Mouse (Mus musculus): ENCODE measurements around the gene Trpm5. TPM values are rescaled to one million over a fixed set of nuclear protein-coding genes. Genes with fewer than 3 reads are reported as not detected.

Gene Trpm5
- polyA plus RNA-seq, 1 experiment from 2014 or later = 4.4 TPM

DNA sequence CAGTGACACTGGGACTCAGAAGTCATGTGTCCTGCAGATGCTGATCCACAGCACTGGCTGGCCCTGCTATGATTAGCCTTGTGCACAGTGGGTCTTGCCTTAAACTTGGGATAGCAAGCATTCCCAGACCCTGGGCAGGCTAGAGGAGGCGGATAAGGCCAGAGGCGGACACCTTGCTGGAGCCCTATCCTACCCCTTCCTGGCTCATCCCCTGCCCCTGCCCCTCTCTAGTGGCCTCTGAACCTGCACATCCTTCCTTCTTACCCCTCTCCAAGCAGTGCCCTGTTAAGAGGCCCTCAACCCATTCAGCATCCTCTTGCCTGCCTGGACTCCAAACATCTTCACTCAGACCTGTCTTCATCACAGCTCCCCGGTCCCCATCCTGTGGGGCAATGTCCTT lies 53.9 kb downstream of the Trpm5 start:
- Histone ChIP-seq H3K36me3 (ENCODE audit: control insufficient read depth, insufficient read depth, low read length) (no peaks in the 10 kb centered on the region), H3K27ac (replicated peaks in 1 of 2; ENCODE audit: control insufficient read depth in 1 of 2, insufficient read depth in 1 of 2, low read depth in 2 of 2, low read length in 2 of 2) (no peak overlapping the region), H3K4me1 (ENCODE audit: control insufficient read depth in 2 of 2, insufficient read depth in 2 of 2, low read length in 2 of 2) (peaks cover 22 to 29% of the 10 kb centered on the region in 2 experiments), H3K27me3 (ENCODE audit: control insufficient read depth, insufficient read depth, low read length) (no peaks in the 10 kb centered on the region), H3K4me3 (ENCODE audit: control insufficient read depth in 1 of 2, insufficient read depth in 1 of 2, low read depth in 1 of 2, low read length in 2 of 2) (no peak overlapping the region), H3K9me3 (ENCODE audit: control insufficient read depth, low read length) (0 out of 2 replicates have a peak, but pooled peaks cover 4% of the 10 kb centered on the region), H3K4me2 (ENCODE audit: low read length) (no peak overlapping the region), H3K9ac (ENCODE audit: low read length) (no peak overlapping the region)
- 99% methylated on average over 3 of the region's 3 CpGs for WGBS
- no peak for ATAC-seq (ENCODE audit: insufficient number of reproducible peaks, insufficient read depth, low FRiP score, low read depth)

DNA sequence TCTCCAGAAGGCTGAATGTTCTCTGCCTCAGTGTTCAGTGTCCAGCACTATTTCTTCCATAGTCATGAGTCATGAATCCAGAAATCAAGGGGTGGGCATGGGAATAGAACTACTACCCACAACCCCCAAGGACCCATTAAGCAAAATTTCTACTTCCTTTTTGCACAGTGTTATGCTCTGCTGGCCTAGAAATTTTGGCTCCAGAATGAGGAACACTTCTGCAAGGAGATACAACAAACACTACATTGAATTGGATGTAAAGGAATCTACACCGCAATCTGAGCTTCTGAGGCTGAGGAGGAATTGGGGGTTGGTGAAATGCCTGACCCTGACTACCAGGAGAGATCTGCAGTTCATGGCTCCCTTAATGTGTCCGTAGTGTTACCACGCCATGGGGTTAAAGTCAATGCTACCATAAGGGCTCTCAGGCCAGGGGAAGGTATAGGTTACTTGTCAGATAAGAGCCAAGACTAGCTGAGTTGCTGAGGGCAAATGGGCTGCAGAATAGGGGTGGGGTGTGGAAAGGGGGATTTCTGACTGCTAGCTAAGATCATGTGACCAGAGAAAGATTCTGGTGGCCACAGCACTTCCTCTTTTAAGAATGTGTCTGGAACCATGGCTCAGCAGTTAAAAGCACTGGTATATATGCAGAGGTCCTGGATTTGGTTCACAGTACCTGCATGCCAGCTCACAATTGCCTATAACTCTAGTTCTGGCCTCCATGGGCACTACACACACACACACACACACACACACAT lies 56.1 kb downstream of the Trpm5 start:
- Histone ChIP-seq H3K4me1 (ENCODE audit: control insufficient read depth in 2 of 2, insufficient read depth in 2 of 2, low read length in 2 of 2) (peaks cover 22 to 29% of the 10 kb centered on the region in 2 experiments), H3K4me2 (ENCODE audit: low read length) (no peak overlapping the region), H3K9ac (ENCODE audit: low read length) (no peak overlapping the region), H3K27me3 (ENCODE audit: control insufficient read depth, insufficient read depth, low read length) (no peaks in the 10 kb centered on the region), H3K36me3 (ENCODE audit: control insufficient read depth, insufficient read depth, low read length) (0 out of 2 replicates have a peak, but pooled peaks cover 2% of the 10 kb centered on the region), H3K4me3 (ENCODE audit: control insufficient read depth in 1 of 2, insufficient read depth in 1 of 2, low read depth in 1 of 2, low read length in 2 of 2) (no peak overlapping the region), H3K9me3 (ENCODE audit: control insufficient read depth, low read length) (no peaks in the 10 kb centered on the region), H3K27ac (replicated peaks in 1 of 2; ENCODE audit: control insufficient read depth in 1 of 2, insufficient read depth in 1 of 2, low read depth in 2 of 2, low read length in 2 of 2) (no peak overlapping the region)
- no peak for ATAC-seq (ENCODE audit: insufficient number of reproducible peaks, insufficient read depth, low FRiP score, low read depth)
- WGBS = 92% methylated on average over 3 of the region's 3 CpGs

- Histone ChIP-seq H3K9ac (ENCODE audit: low read length) (no peak overlapping the region), H3K4me1 (ENCODE audit: control insufficient read depth in 2 of 2, insufficient read depth in 2 of 2, low read length in 2 of 2) (peaks cover 15 to 21% of the 10 kb centered on the region in 2 experiments), H3K4me2 (ENCODE audit: low read length) (no peak overlapping the region), H3K27ac (replicated peaks in 1 of 2; ENCODE audit: control insufficient read depth in 1 of 2, insufficient read depth in 1 of 2, low read depth in 2 of 2, low read length in 2 of 2) (no peak overlapping the region), H3K4me3 (ENCODE audit: control insufficient read depth in 1 of 2, insufficient read depth in 1 of 2, low read depth in 1 of 2, low read length in 2 of 2) (no peak overlapping the region), H3K9me3 (ENCODE audit: control insufficient read depth, low read length) (no peaks in the 10 kb centered on the region), H3K27me3 (ENCODE audit: control insufficient read depth, insufficient read depth, low read length) (no peaks in the 10 kb centered on the region), H3K36me3 (ENCODE audit: control insufficient read depth, insufficient read depth, low read length) (0 out of 2 replicates have a peak, but pooled peaks cover 5% of the 10 kb centered on the region)
- WGBS = 87% methylated on average over 4 of the region's 4 CpGs
- no peak for ATAC-seq (ENCODE audit: insufficient number of reproducible peaks, insufficient read depth, low FRiP score, low read depth)
Observed at GRCm38 (mm10) chr7:143037306-143037705, 57.1 kb downstream of the Trpm5 start.

DNA sequence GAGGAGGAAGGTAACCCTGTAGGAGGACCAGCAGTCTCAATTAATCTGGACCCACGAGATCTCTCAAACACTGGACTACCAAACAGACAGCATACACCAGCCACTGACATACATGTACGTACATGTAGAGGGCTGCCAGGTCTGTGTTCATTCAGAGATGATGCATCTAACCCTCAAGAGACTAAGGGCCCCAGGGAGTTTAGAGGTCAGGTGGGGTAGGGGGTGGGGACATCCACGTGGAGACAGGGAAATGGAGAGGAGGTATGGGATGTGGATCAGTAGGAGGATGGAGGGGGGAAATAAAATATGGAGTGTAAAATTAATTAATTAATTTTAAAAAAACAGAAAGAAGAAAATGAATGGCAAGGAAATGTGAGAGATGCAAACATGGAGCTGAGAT lies 57.7 kb downstream of the Trpm5 start:
- no peaks in the 10 kb centered on the region for H3K27me3 ChIP-seq (ENCODE audit: control insufficient read depth, insufficient read depth, low read length)

DNA sequence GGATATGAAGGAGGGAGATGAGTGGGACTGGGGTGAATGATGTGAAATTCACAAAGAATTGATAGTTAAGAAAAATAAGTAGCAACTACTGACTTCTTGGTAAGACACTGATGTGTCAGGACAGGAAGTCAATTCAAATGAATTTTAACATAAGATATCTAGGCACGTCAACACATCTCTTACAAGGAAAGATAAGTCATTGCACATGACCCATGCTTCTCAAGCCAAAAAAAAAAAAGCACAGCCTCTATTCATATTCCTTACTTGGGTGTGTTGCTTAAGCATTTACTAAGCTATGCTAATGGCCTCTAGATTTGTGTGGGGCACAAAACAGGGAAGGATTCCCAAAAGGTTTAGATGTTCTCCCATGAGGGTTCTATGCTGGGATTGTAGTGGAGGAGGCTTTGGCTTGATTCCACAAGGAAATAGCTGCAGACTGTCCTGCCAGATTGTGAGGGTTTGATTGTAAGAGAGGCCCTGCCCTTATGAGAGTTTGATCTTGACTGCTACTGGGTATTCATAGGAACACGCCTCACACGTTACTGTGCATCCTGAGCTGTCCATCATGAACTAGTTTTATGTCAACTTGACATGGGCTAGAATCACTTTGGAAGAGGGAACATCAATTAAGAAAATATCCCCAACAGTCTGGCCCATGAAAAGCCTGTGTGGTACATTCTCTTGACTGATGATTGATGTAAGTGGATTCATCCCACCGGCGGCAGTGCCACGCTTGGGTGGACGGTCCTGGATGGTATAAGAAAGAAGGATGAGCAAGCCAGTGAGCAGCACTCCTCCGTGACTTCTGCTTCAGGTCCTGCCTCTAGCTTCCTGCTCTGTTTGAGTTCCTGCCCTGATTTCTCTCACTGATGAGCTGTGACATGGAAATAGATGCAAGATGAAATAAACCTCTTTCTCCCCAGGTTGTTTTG lies 59.7 kb downstream of the Trpm5 start:
- H3K9me3 ChIP-seq (ENCODE audit: control insufficient read depth, low read length) = no peaks in the 10 kb centered on the region
- H3K4me1 ChIP-seq (ENCODE audit: control insufficient read depth in 2 of 2, insufficient read depth in 2 of 2, low read length in 2 of 2) = peaks cover 2 to 11% of the 10 kb centered on the region in 2 experiments; a peak in 3 of 4 replicates
- H3K27ac ChIP-seq (replicated peaks in 1 of 2; ENCODE audit: control insufficient read depth in 1 of 2, insufficient read depth in 1 of 2, low read depth in 2 of 2, low read length in 2 of 2) = no peak overlapping the region
- no peak overlapping the region for H3K4me2 ChIP-seq (ENCODE audit: low read length)
- no peak for ATAC-seq (ENCODE audit: insufficient number of reproducible peaks, insufficient read depth, low FRiP score, low read depth)
- 0 out of 2 replicates have a peak, but pooled peaks cover 5% of the 10 kb centered on the region for H3K36me3 ChIP-seq (ENCODE audit: control insufficient read depth, insufficient read depth, low read length)
- H3K4me3 ChIP-seq (ENCODE audit: control insufficient read depth in 1 of 2, insufficient read depth in 1 of 2, low read depth in 1 of 2, low read length in 2 of 2) = no peak overlapping the region
- no peak overlapping the region for H3K9ac ChIP-seq (ENCODE audit: low read length)
- WGBS = 84% methylated on average over 8 of the region's 8 CpGs
- H3K27me3 ChIP-seq (ENCODE audit: control insufficient read depth, insufficient read depth, low read length) = no peaks in the 10 kb centered on the region

More for the DNA sequence above, 57.7 kb downstream of the Trpm5 start:
- Histone ChIP-seq H3K4me3 (ENCODE audit: control insufficient read depth in 1 of 2, insufficient read depth in 1 of 2, low read depth in 1 of 2, low read length in 2 of 2) (no peak overlapping the region), H3K4me2 (ENCODE audit: low read length) (no peak overlapping the region), H3K36me3 (ENCODE audit: control insufficient read depth, insufficient read depth, low read length) (0 out of 2 replicates have a peak, but pooled peaks cover 5% of the 10 kb centered on the region), H3K4me1 (ENCODE audit: control insufficient read depth in 2 of 2, insufficient read depth in 2 of 2, low read length in 2 of 2) (peaks cover 10 to 19% of the 10 kb centered on the region in 2 experiments), H3K9ac (ENCODE audit: low read length) (no peak overlapping the region), H3K9me3 (ENCODE audit: control insufficient read depth, low read length) (no peaks in the 10 kb centered on the region), H3K27ac (replicated peaks in 1 of 2; ENCODE audit: control insufficient read depth in 1 of 2, insufficient read depth in 1 of 2, low read depth in 2 of 2, low read length in 2 of 2) (no peak overlapping the region)
- WGBS = 85% methylated on average over 3 of the region's 3 CpGs
- no peak for ATAC-seq (ENCODE audit: insufficient number of reproducible peaks, insufficient read depth, low FRiP score, low read depth)

DNA sequence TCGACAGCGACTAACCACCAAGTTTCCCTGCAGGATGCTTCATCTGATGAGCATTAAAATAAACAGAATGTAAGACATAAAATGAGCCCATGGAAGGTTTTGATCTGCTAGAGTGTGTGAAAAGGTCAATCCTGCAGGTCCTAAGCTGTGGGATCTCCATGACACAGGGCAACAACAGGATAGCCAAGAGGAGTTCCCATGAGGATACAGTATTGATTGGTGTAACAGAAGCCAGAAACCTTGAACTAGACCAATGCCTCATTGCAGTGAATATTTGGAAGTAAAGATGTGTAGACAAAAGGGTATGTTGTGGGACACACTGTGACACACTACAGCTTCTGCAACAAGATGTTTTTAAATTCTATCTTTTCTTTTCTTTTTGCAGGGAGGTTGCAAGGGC lies 60.3 kb downstream of the Trpm5 start:
- Histone ChIP-seq H3K4me3 (ENCODE audit: control insufficient read depth in 1 of 2, insufficient read depth in 1 of 2, low read depth in 1 of 2, low read length in 2 of 2) (no peak overlapping the region), H3K27me3 (ENCODE audit: control insufficient read depth, insufficient read depth, low read length) (no peaks in the 10 kb centered on the region), H3K9me3 (ENCODE audit: control insufficient read depth, low read length) (no peaks in the 10 kb centered on the region), H3K4me2 (ENCODE audit: low read length) (no peak overlapping the region), H3K27ac (replicated peaks in 1 of 2; ENCODE audit: control insufficient read depth in 1 of 2, insufficient read depth in 1 of 2, low read depth in 2 of 2, low read length in 2 of 2) (no peak overlapping the region), H3K36me3 (ENCODE audit: control insufficient read depth, insufficient read depth, low read length) (0 out of 2 replicates have a peak, but pooled peaks cover 5% of the 10 kb centered on the region), H3K4me1 (ENCODE audit: control insufficient read depth in 2 of 2, insufficient read depth in 2 of 2, low read length in 2 of 2) (peaks cover 2 to 11% of the 10 kb centered on the region in 2 experiments; a peak in 3 of 4 replicates), H3K9ac (ENCODE audit: low read length) (no peak overlapping the region)
- no peak for ATAC-seq (ENCODE audit: insufficient number of reproducible peaks, insufficient read depth, low FRiP score, low read depth)
- 93% methylated on average over 2 of the region's 2 CpGs for whole genome bisulfite sequencing

DNA sequence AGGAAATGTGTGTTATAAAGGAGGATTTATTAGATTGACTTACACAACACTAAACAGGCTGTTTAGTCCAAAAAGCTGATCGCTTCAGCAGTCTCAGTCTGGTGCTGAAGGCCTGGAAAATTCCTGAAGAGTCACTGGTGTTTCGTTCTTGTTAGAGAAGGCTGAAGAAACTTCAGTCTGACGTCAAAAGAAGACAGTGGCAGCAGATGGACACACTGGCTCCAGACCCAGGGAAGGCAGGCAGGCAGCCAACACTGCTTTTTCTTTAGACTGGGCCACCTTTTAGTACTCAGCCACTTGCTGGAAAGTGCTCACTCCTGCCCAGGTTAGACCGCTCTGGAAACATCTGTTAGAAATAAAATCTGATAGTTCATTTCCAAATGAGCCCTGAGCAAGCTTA lies 60.9 kb downstream of the Trpm5 start:
- H3K4me3 ChIP-seq (ENCODE audit: control insufficient read depth in 1 of 2, insufficient read depth in 1 of 2, low read depth in 1 of 2, low read length in 2 of 2) = no peak overlapping the region
- H3K9me3 ChIP-seq (ENCODE audit: control insufficient read depth, low read length) = no peaks in the 10 kb centered on the region
- H3K27me3 ChIP-seq (ENCODE audit: control insufficient read depth, insufficient read depth, low read length) = no peaks in the 10 kb centered on the region
- 0 out of 2 replicates have a peak, but pooled peaks cover 5% of the 10 kb centered on the region for H3K36me3 ChIP-seq (ENCODE audit: control insufficient read depth, insufficient read depth, low read length)
- no peak overlapping the region for H3K4me2 ChIP-seq (ENCODE audit: low read length)
- no peak for ATAC-seq (ENCODE audit: insufficient number of reproducible peaks, insufficient read depth, low FRiP score, low read depth)
- H3K27ac ChIP-seq (replicated peaks in 1 of 2; ENCODE audit: control insufficient read depth in 1 of 2, insufficient read depth in 1 of 2, low read depth in 2 of 2, low read length in 2 of 2) = no peak overlapping the region
- WGBS = 73% methylated on average over 4 of the region's 4 CpGs
- no peak overlapping the region for H3K9ac ChIP-seq (ENCODE audit: low read length)
- H3K4me1 ChIP-seq (ENCODE audit: control insufficient read depth in 2 of 2, insufficient read depth in 2 of 2, low read length in 2 of 2) = peaks cover 2 to 11% of the 10 kb centered on the region in 2 experiments; a peak in 3 of 4 replicates
